Mouse (Mus musculus) ES-E14 (cell line): ENCODE measurements at regions not wholly inside any gene's neighbourhood (a gene's known extent, or its start where the extent isn't known, plus 50 kb on each side); places are given as distances from the start of the nearest gene placed in this dataset.
"Not testable (repeated sequence)": the region's sequence is repeated elsewhere in the genome, so short reads cannot be mapped to it uniquely, and the experiment has no call there.

Source experiments
- DNase-seq: peaks from one replicate; pipeline ENCODE4 v3.0.0-alpha.2; 2013; ENCODE audit warnings: low read depth, low spot score
- H3K27ac ChIP-seq: 2 replicates; pipeline ENCODE4 v1.5.1; 2012; ENCODE audit warnings: low read depth, mild to moderate bottlenecking, low read length, moderate library complexity, mixed read lengths; ENCODE audit not compliant: poor library complexity, insufficient read depth, severe bottlenecking
- H3K36me3 ChIP-seq: 2 replicates; pipeline ENCODE4 v1.6.1; 2012; ENCODE audit warnings: mild to moderate bottlenecking, low read length, moderate library complexity, mixed read lengths; ENCODE audit not compliant: control insufficient read depth, poor library complexity, insufficient read depth, severe bottlenecking
- H3K4me1 ChIP-seq, 2 experiments: fragments of 150-350 bp in 1 of 2; sonication (generic) in 1 of 2; 2 replicates each; pipeline ENCODE4 v1.6.1; 2012; ENCODE audit warnings: low read length in 2 of 2, mild to moderate bottlenecking in 1 of 2, mixed read lengths in 1 of 2; ENCODE audit not compliant: control insufficient read depth in 2 of 2, insufficient read depth in 2 of 2, poor library complexity in 1 of 2
- H3K4me3 ChIP-seq, 2 experiments: fragments of 150-350 bp in 1 of 2; sonication (generic) in 1 of 2; 2 replicates each; pipeline ENCODE4 v1.5.1; 2012; ENCODE audit warnings: low read length in 2 of 2, low read depth in 1 of 2, mild to moderate bottlenecking in 1 of 2, mixed read lengths in 1 of 2; ENCODE audit not compliant: insufficient read depth in 1 of 2, poor library complexity in 1 of 2, severe bottlenecking in 1 of 2
- H3K9ac ChIP-seq: 2 replicates; pipeline ENCODE4 v1.6.1; 2012; ENCODE audit warnings: low read depth, mild to moderate bottlenecking, low read length, mixed read lengths; ENCODE audit not compliant: poor library complexity, insufficient read depth, severe bottlenecking
- H3K9me3 ChIP-seq: fragments of 150-350 bp; sonication (generic); 2 replicates; pipeline ENCODE4 v1.6.1; 2012; ENCODE audit warnings: low read depth, mild to moderate bottlenecking, low read length; ENCODE audit not compliant: control insufficient read depth, insufficient read depth
- CHD2 ChIP-seq: IDR thresholded peaks from 2 replicates; pipeline ENCODE4 v1.6.1; 2014; ENCODE audit warnings: mild to moderate bottlenecking, low read depth, low read length, inconsistent platforms
- HCFC1 ChIP-seq: IDR thresholded peaks from 2 replicates; pipeline ENCODE4 v1.6.1; 2012; ENCODE audit warnings: low read length, inconsistent platforms, borderline replicate concordance; ENCODE audit not compliant: insufficient read depth
- MAFK ChIP-seq: IDR thresholded peaks from 2 replicates; pipeline ENCODE4 v1.6.1; 2014; ENCODE audit warnings: mild to moderate bottlenecking, low read depth, low read length, inconsistent platforms; ENCODE audit not compliant: insufficient read depth
- ZC3H11A ChIP-seq: IDR thresholded peaks from 2 replicates; pipeline ENCODE4 v1.6.1; 2012; ENCODE audit warnings: low read depth, mild to moderate bottlenecking, inconsistent platforms, low read length, borderline replicate concordance
- ZNF384 ChIP-seq: IDR thresholded peaks from 2 replicates; pipeline ENCODE4 v1.6.1; 2012; ENCODE audit warnings: low read depth, low read length, inconsistent platforms
- in situ Hi-C, 2 experiments: fragments of 600-800 bp; cut with MboI; formaldehyde crosslinking; loops; one replicate each; pipeline ENCODE4 v1.15.1; 2025; ENCODE audit warnings: low sequenced_read_pairs in 2 of 2, inconsistent platforms in 1 of 2; ENCODE audit not compliant: unreplicated experiment in 2 of 2

- Histone ChIP-seq H3K4me3 (0 out of 4 replicates have a peak overlapping the region, but pooled peaks of 1 of the 2 experiments have one; percentile 1), H3K4me1 (no peaks in the 10 kb centered on the region), H3K9me3 (no peaks in the 10 kb centered on the region), H3K36me3 (no peaks in the 10 kb centered on the region), H3K27ac (no peak overlapping the region), H3K9ac (no peak overlapping the region)
- no peak for DNase-seq
- in situ Hi-C loops, result no loop called here
- TF ChIP-seq HCFC1, result no peak
- no peak for TF ChIP-seq ZC3H11A
- TF ChIP-seq MAFK, result no peak
- TF ChIP-seq CHD2, result no peak
- no peak for TF ChIP-seq ZNF384
These were observed 127.5 kb downstream of the Gm11077 start for GRCm38 (mm10) chr6:140856468-140857117.

- in situ Hi-C loops, result no loop called here
- DNase-seq, result no peak
- Histone ChIP-seq H3K9ac (no peak overlapping the region), H3K36me3 (no peaks in the 10 kb centered on the region), H3K27ac (no peak overlapping the region), H3K9me3 (no peaks in the 10 kb centered on the region), H3K4me1 (no peaks in the 10 kb centered on the region), H3K4me3 (no peak overlapping the region)
- no peak for TF ChIP-seq HCFC1
- no peak for TF ChIP-seq MAFK
- TF ChIP-seq ZNF384, result no peak
- TF ChIP-seq CHD2, result no peak
- no peak for TF ChIP-seq ZC3H11A
These were observed 128.1 kb downstream of the Gm11077 start for GRCm38 (mm10) chr6:140857118-140857746.

- H3K36me3 ChIP-seq, H3K27ac ChIP-seq, H3K9me3 ChIP-seq, H3K4me1 ChIP-seq, DNase-seq, in situ Hi-C loops: not testable (repeated sequence)
- Histone ChIP-seq H3K9ac (peak overlapping the region; percentile 56; the same call in 1 of the 2 replicates), H3K4me3 (peak overlapping the region; percentile 49 to 53)
These were observed 140.4 kb downstream of the Gm11077 start for GRCm38 (mm10) chr6:140869523-140869922.

GRCm38 (mm10) chr6:140874831-140875230 is 145.7 kb downstream of the Gm11077 start:
- Histone ChIP-seq H3K4me3 (no peak overlapping the region), H3K4me1 (no peaks in the 10 kb centered on the region), H3K9me3 (no peaks in the 10 kb centered on the region), H3K36me3 (no peaks in the 10 kb centered on the region), H3K27ac (no peak overlapping the region), H3K9ac (no peak overlapping the region)
- DNase-seq, result no peak
- in situ Hi-C loops, result no loop called here
- TF ChIP-seq CHD2, result no peak
- no peak for TF ChIP-seq HCFC1
- TF ChIP-seq ZNF384, result no peak
- TF ChIP-seq ZC3H11A, result no peak
- no peak for TF ChIP-seq MAFK

- TF ChIP-seq ZC3H11A, result no peak
- no peak for TF ChIP-seq ZNF384
- no peak for TF ChIP-seq HCFC1
- no peak for TF ChIP-seq MAFK
- TF ChIP-seq CHD2, result no peak
- in situ Hi-C loops, result no loop called here
- no peak for DNase-seq
These were observed 154.6 kb downstream of the Gm11077 start for GRCm38 (mm10) chr6:140883651-140884050.

More at GRCm38 (mm10) chr6:140883651-140884050, 154.6 kb downstream of the Gm11077 start:
- H3K9me3 ChIP-seq, result 0 out of 2 replicates have a peak, but pooled peaks cover 1% of the 10 kb centered on the region
- no peaks in the 10 kb centered on the region for H3K4me1 ChIP-seq
- no peak overlapping the region for H3K4me3 ChIP-seq
- H3K9ac ChIP-seq, result no peak overlapping the region
- no peak overlapping the region for H3K27ac ChIP-seq
- H3K36me3 ChIP-seq, result no peaks in the 10 kb centered on the region
